Mouse (Mus musculus): ENCODE data around the gene Meox1. TPM values are rescaled to one million over a fixed set of nuclear protein-coding genes. Genes with fewer than 3 reads are reported as not detected.

Gene Meox1
- polyA plus RNA-seq, 1 experiment from 2014 or later, result 1.2 TPM

- ATAC-seq (ENCODE audit: low FRiP score) (no peak), DNase-seq (ENCODE audit: low spot score) (no peak)
- Histone ChIP-seq H3K9ac (ENCODE audit: low read depth, low read length) (no peak overlapping the region), H3K27me3 (ENCODE audit: control insufficient read depth, insufficient read depth, low read length) (no peaks in the 10 kb centered on the region), H3K27ac (ENCODE audit: low read depth, low read length) (no peak overlapping the region), H3K4me1 (replicated peaks; ENCODE audit: control insufficient read depth, insufficient read depth, low read length) (no peaks in the 10 kb centered on the region), H3K4me3 (ENCODE audit: low read depth, low read length) (no peak overlapping the region), H3K4me2 (replicated peaks; ENCODE audit: low read depth, low read length) (no peak overlapping the region), H3K9me3 (ENCODE audit: control insufficient read depth, low read length) (no peaks in the 10 kb centered on the region), H3K36me3 (ENCODE audit: control insufficient read depth, insufficient read depth, low read length) (no peaks in the 10 kb centered on the region)
- WGBS, result 81% methylated on average over 6 of the region's 6 CpGs
These were observed 31.5 kb upstream of the Meox1 start for GRCm38 (mm10) chr11:101925636-101926035.

GRCm38 (mm10) chr11:101924441-101924976 lies 30.3 kb upstream of the Meox1 start:
- Histone ChIP-seq H3K9me3 (ENCODE audit: control insufficient read depth, low read length) (no peaks in the 10 kb centered on the region), H3K27ac (ENCODE audit: low read depth, low read length) (no peak overlapping the region), H3K27me3 (ENCODE audit: control insufficient read depth, insufficient read depth, low read length) (no peaks in the 10 kb centered on the region), H3K4me1 (replicated peaks; ENCODE audit: control insufficient read depth, insufficient read depth, low read length) (no peaks in the 10 kb centered on the region), H3K4me3 (ENCODE audit: low read depth, low read length) (no peak overlapping the region), H3K36me3 (ENCODE audit: control insufficient read depth, insufficient read depth, low read length) (no peaks in the 10 kb centered on the region), H3K9ac (ENCODE audit: low read depth, low read length) (no peak overlapping the region), H3K4me2 (replicated peaks; ENCODE audit: low read depth, low read length) (no peak overlapping the region)
- 86% methylated on average over 15 of the region's 19 CpGs for WGBS
- DNase-seq (ENCODE audit: low spot score) (no peak), ATAC-seq (ENCODE audit: low FRiP score) (no peak)

GRCm38 (mm10) chr11:101923988-101924387 lies 29.8 kb upstream of the Meox1 start:
- 83% methylated on average over 6 of the region's 6 CpGs for WGBS

GRCm38 (mm10) chr11:101921361-101921952 lies 27.3 kb upstream of the Meox1 start:
- H3K9me3 ChIP-seq (ENCODE audit: control insufficient read depth, low read length), result no peaks in the 10 kb centered on the region
- H3K4me2 ChIP-seq (replicated peaks; ENCODE audit: low read depth, low read length), result no peak overlapping the region
- no peak overlapping the region for H3K9ac ChIP-seq (ENCODE audit: low read depth, low read length)
- H3K36me3 ChIP-seq (ENCODE audit: control insufficient read depth, insufficient read depth, low read length), result no peaks in the 10 kb centered on the region
- no peaks in the 10 kb centered on the region for H3K27me3 ChIP-seq (ENCODE audit: control insufficient read depth, insufficient read depth, low read length)
- H3K4me1 ChIP-seq (replicated peaks; ENCODE audit: control insufficient read depth, insufficient read depth, low read length), result no peaks in the 10 kb centered on the region
- 83% methylated on average over 12 of the region's 12 CpGs for WGBS
- no peak overlapping the region for H3K27ac ChIP-seq (ENCODE audit: low read depth, low read length)
- H3K4me3 ChIP-seq (ENCODE audit: low read depth, low read length), result no peak overlapping the region
- no peak for ATAC-seq (ENCODE audit: low FRiP score)
- DNase-seq (ENCODE audit: low spot score), result no peak

More at GRCm38 (mm10) chr11:101923988-101924387, 29.8 kb upstream of the Meox1 start:
- ATAC-seq (ENCODE audit: low FRiP score) (no peak), DNase-seq (ENCODE audit: low spot score) (no peak)
- Histone ChIP-seq H3K27me3 (ENCODE audit: control insufficient read depth, insufficient read depth, low read length) (no peaks in the 10 kb centered on the region), H3K9ac (ENCODE audit: low read depth, low read length) (no peak overlapping the region), H3K4me2 (replicated peaks; ENCODE audit: low read depth, low read length) (no peak overlapping the region), H3K36me3 (ENCODE audit: control insufficient read depth, insufficient read depth, low read length) (no peaks in the 10 kb centered on the region), H3K9me3 (ENCODE audit: control insufficient read depth, low read length) (no peaks in the 10 kb centered on the region), H3K27ac (ENCODE audit: low read depth, low read length) (no peak overlapping the region), H3K4me1 (replicated peaks; ENCODE audit: control insufficient read depth, insufficient read depth, low read length) (no peaks in the 10 kb centered on the region), H3K4me3 (ENCODE audit: low read depth, low read length) (no peak overlapping the region)

GRCm38 (mm10) chr11:101919660-101920059 lies 25.5 kb upstream of the Meox1 start:
- 2% methylated on average over 6 of the region's 6 CpGs for WGBS
- Histone ChIP-seq H3K9me3 (ENCODE audit: control insufficient read depth, low read length) (no peaks in the 10 kb centered on the region), H3K4me2 (replicated peaks; ENCODE audit: low read depth, low read length) (no peak overlapping the region), H3K27ac (ENCODE audit: low read depth, low read length) (no peak overlapping the region), H3K27me3 (ENCODE audit: control insufficient read depth, insufficient read depth, low read length) (no peaks in the 10 kb centered on the region), H3K4me3 (ENCODE audit: low read depth, low read length) (no peak overlapping the region), H3K36me3 (ENCODE audit: control insufficient read depth, insufficient read depth, low read length) (no peaks in the 10 kb centered on the region), H3K4me1 (replicated peaks; ENCODE audit: control insufficient read depth, insufficient read depth, low read length) (no peaks in the 10 kb centered on the region), H3K9ac (ENCODE audit: low read depth, low read length) (no peak overlapping the region)
- DNase-seq (ENCODE audit: low spot score), result peak; percentile 89
- no peak; the same call in 1 of the 2 replicates for ATAC-seq (ENCODE audit: low FRiP score)

- Histone ChIP-seq H3K36me3 (ENCODE audit: control insufficient read depth, insufficient read depth, low read length) (no peaks in the 10 kb centered on the region), H3K9ac (ENCODE audit: low read depth, low read length) (no peak overlapping the region), H3K4me1 (replicated peaks; ENCODE audit: control insufficient read depth, insufficient read depth, low read length) (no peaks in the 10 kb centered on the region), H3K4me2 (replicated peaks; ENCODE audit: low read depth, low read length) (no peak overlapping the region), H3K27me3 (ENCODE audit: control insufficient read depth, insufficient read depth, low read length) (no peaks in the 10 kb centered on the region), H3K4me3 (ENCODE audit: low read depth, low read length) (no peak overlapping the region), H3K27ac (ENCODE audit: low read depth, low read length) (no peak overlapping the region), H3K9me3 (ENCODE audit: control insufficient read depth, low read length) (no peaks in the 10 kb centered on the region)
- ATAC-seq (ENCODE audit: low FRiP score), result no peak
- no peak for DNase-seq (ENCODE audit: low spot score)
- WGBS, result 81% methylated on average over 3 of the region's 3 CpGs
These were observed 24.4 kb upstream of the Meox1 start for GRCm38 (mm10) chr11:101918609-101919008.

GRCm38 (mm10) chr11:101916772-101917171 lies 22.6 kb upstream of the Meox1 start:
- Histone ChIP-seq H3K4me2 (replicated peaks; ENCODE audit: low read depth, low read length) (no peak overlapping the region), H3K27me3 (ENCODE audit: control insufficient read depth, insufficient read depth, low read length) (no peaks in the 10 kb centered on the region), H3K4me3 (ENCODE audit: low read depth, low read length) (no peak overlapping the region), H3K36me3 (ENCODE audit: control insufficient read depth, insufficient read depth, low read length) (no peaks in the 10 kb centered on the region), H3K9ac (ENCODE audit: low read depth, low read length) (no peak overlapping the region), H3K9me3 (ENCODE audit: control insufficient read depth, low read length) (no peaks in the 10 kb centered on the region), H3K27ac (ENCODE audit: low read depth, low read length) (no peak overlapping the region), H3K4me1 (replicated peaks; ENCODE audit: control insufficient read depth, insufficient read depth, low read length) (no peaks in the 10 kb centered on the region)
- ATAC-seq (ENCODE audit: low FRiP score), result no peak
- DNase-seq (ENCODE audit: low spot score), result no peak
- WGBS, result 69% methylated on average over 3 of the region's 3 CpGs

- no peak for ATAC-seq (ENCODE audit: low FRiP score)
- H3K9ac ChIP-seq (ENCODE audit: low read depth, low read length), result no peak overlapping the region
- no peaks in the 10 kb centered on the region for H3K9me3 ChIP-seq (ENCODE audit: control insufficient read depth, low read length)
- no peaks in the 10 kb centered on the region for H3K36me3 ChIP-seq (ENCODE audit: control insufficient read depth, insufficient read depth, low read length)
- H3K27me3 ChIP-seq (ENCODE audit: control insufficient read depth, insufficient read depth, low read length), result peaks cover 4% of the 10 kb centered on the region; the same call in 1 of the 2 replicates
- H3K27ac ChIP-seq (ENCODE audit: low read depth, low read length), result no peak overlapping the region
- H3K4me2 ChIP-seq (replicated peaks; ENCODE audit: low read depth, low read length), result no peak overlapping the region
- 56% methylated on average over 8 of the region's 8 CpGs for WGBS
- H3K4me3 ChIP-seq (ENCODE audit: low read depth, low read length), result no peak overlapping the region
- no peaks in the 10 kb centered on the region for H3K4me1 ChIP-seq (replicated peaks; ENCODE audit: control insufficient read depth, insufficient read depth, low read length)
- DNase-seq (ENCODE audit: low spot score), result no peak
These were observed 19.4 kb upstream of the Meox1 start for GRCm38 (mm10) chr11:101913591-101913990.

GRCm38 (mm10) chr11:101911855-101912579 lies 17.8 kb upstream of the Meox1 start:
- WGBS, result 60% methylated on average over 4 of the region's 4 CpGs
- Histone ChIP-seq H3K27me3 (ENCODE audit: control insufficient read depth, insufficient read depth, low read length) (peaks cover 4% of the 10 kb centered on the region; the same call in 1 of the 2 replicates), H3K9ac (ENCODE audit: low read depth, low read length) (no peak overlapping the region), H3K36me3 (ENCODE audit: control insufficient read depth, insufficient read depth, low read length) (no peaks in the 10 kb centered on the region), H3K9me3 (ENCODE audit: control insufficient read depth, low read length) (no peaks in the 10 kb centered on the region), H3K27ac (ENCODE audit: low read depth, low read length) (no peak overlapping the region), H3K4me2 (replicated peaks; ENCODE audit: low read depth, low read length) (no peak overlapping the region), H3K4me1 (replicated peaks; ENCODE audit: control insufficient read depth, insufficient read depth, low read length) (no peaks in the 10 kb centered on the region), H3K4me3 (ENCODE audit: low read depth, low read length) (no peak overlapping the region)
- no peak for ATAC-seq (ENCODE audit: low FRiP score)
- DNase-seq (ENCODE audit: low spot score), result peak; percentile 53

Data from hindbrain, embryonic 11.5 days (tissue).